Mouse (Mus musculus) kidney, embryonic 16.5 days (tissue): ENCODE results near the gene Itpr2. TPM values are rescaled to one million over a fixed set of nuclear protein-coding genes. Genes with fewer than 3 reads are reported as not detected.

Experiments used
- ATAC-seq: fragments of 200-750 bp; cut with Nextera tagmentation; 2 replicates; pipeline ENCODE4 v1.8.0; 2017; ENCODE audit warnings: moderate TSS enrichment; ENCODE audit not compliant: low FRiP score, low TSS enrichment
- H3K27ac ChIP-seq: fragments of 300-500 bp; sonication (generic); 2 replicates; pipeline ENCODE4 v1.5.1; 2014; ENCODE audit warnings: low read length
- H3K27me3 ChIP-seq: fragments of 300-500 bp; sonication (generic); 2 replicates; pipeline ENCODE4 v1.6.1; 2014; ENCODE audit warnings: low read length, control low read depth, mixed read lengths; ENCODE audit not compliant: insufficient read depth
- H3K36me3 ChIP-seq: fragments of 300-500 bp; sonication (generic); 2 replicates; pipeline ENCODE4 v1.6.1; 2014; ENCODE audit warnings: low read length, control low read depth, mixed read lengths; ENCODE audit not compliant: insufficient read depth
- H3K4me1 ChIP-seq: fragments of 300-500 bp; sonication (generic); 2 replicates; pipeline ENCODE4 v1.6.1; 2014; ENCODE audit warnings: low read length, control low read depth, mixed read lengths; ENCODE audit not compliant: insufficient read depth
- H3K4me2 ChIP-seq: fragments of 300-500 bp; sonication (generic); replicated peaks from 2 replicates; pipeline ENCODE4 v1.6.1; 2014; ENCODE audit warnings: low read depth, low read length
- H3K4me3 ChIP-seq: fragments of 300-500 bp; sonication (generic); 2 replicates; pipeline ENCODE4 v1.5.1; 2014; ENCODE audit warnings: mild to moderate bottlenecking, low read length
- H3K9ac ChIP-seq: fragments of 300-500 bp; sonication (generic); replicated peaks from 2 replicates; pipeline ENCODE4 v1.6.1; 2014; ENCODE audit warnings: low read length
- H3K9me3 ChIP-seq: fragments of 300-500 bp; sonication (generic); 2 replicates; pipeline ENCODE4 v1.6.1; 2016; ENCODE audit warnings: low read length, control low read depth
- WGBS: fragments of 180-500 bp; shearing (Covaris S2); extraction: QIAGEN DNeasy Blood & Tissue Kit; methylation state at CpG from one replicate; pipeline ENCODE4 v1.1.7; 2014; 5-methylcytosine and 5-hydroxymethylcytosine counted together
- polyA plus RNA-seq: library from polyadenylated mRNA; unstranded; fragments of >200 nt; fragmentation: Nextera tagmentation; extraction: Ambion mirVana; gene quantifications from 2 replicates; pipeline ENCODE4 v1.2.1, GENCODE M21; 2015

The Itpr2 gene
- polyA plus RNA-seq, 1 experiment from 2014 or later: 14.0 TPM

- H3K27ac ChIP-seq: no peak overlapping the region
- ATAC-seq: no peak
- 86% methylated on average over 1 of the region's 1 CpGs for WGBS
These were observed 305.3 kb downstream of the Itpr2 start for GRCm38 (mm10) chr6:146196701-146197100.

GRCm38 (mm10) chr6:146195854-146196457 lies 306.1 kb downstream of the Itpr2 start:
- no peak for ATAC-seq
- H3K9ac ChIP-seq: no peak overlapping the region
- H3K4me2 ChIP-seq: no peak overlapping the region
- no peak overlapping the region for H3K27ac ChIP-seq
- no peaks in the 10 kb centered on the region for H3K27me3 ChIP-seq
- H3K4me1 ChIP-seq: no peaks in the 10 kb centered on the region
- peaks cover 7% of the 10 kb centered on the region; the same call in 1 of the 2 replicates for H3K9me3 ChIP-seq
- no peak overlapping the region for H3K4me3 ChIP-seq
- 89% methylated on average over 7 of the region's 7 CpGs for WGBS
- no peaks in the 10 kb centered on the region for H3K36me3 ChIP-seq

More at GRCm38 (mm10) chr6:146196701-146197100, 305.3 kb downstream of the Itpr2 start:
- no peaks in the 10 kb centered on the region for H3K36me3 ChIP-seq
- H3K9ac ChIP-seq: no peak overlapping the region
- H3K9me3 ChIP-seq: peaks cover 7% of the 10 kb centered on the region; the same call in 1 of the 2 replicates
- H3K4me2 ChIP-seq: no peak overlapping the region
- no peaks in the 10 kb centered on the region for H3K4me1 ChIP-seq
- H3K4me3 ChIP-seq: no peak overlapping the region
- H3K27me3 ChIP-seq: no peaks in the 10 kb centered on the region

GRCm38 (mm10) chr6:146191931-146192330 lies 310.1 kb downstream of the Itpr2 start:
- Histone ChIP-seq H3K9ac (no peak overlapping the region), H3K4me3 (no peak overlapping the region), H3K27me3 (peaks cover 2% of the 10 kb centered on the region; the same call in 1 of the 2 replicates), H3K4me1 (peaks cover 10% of the 10 kb centered on the region), H3K4me2 (no peak overlapping the region), H3K9me3 (peaks cover 7% of the 10 kb centered on the region; the same call in 1 of the 2 replicates), H3K36me3 (no peaks in the 10 kb centered on the region), H3K27ac (no peak overlapping the region)
- ATAC-seq: no peak
- 89% methylated on average over 5 of the region's 5 CpGs for WGBS

GRCm38 (mm10) chr6:146190006-146190405 lies 312.0 kb downstream of the Itpr2 start:
- H3K27ac ChIP-seq: no peak overlapping the region
- ATAC-seq: peak; percentile 77; the same call in 1 of the 2 replicates

GRCm38 (mm10) chr6:146185532-146185931 lies 316.5 kb downstream of the Itpr2 start:
- no peak overlapping the region for H3K9ac ChIP-seq
- H3K27me3 ChIP-seq: peaks cover 2% of the 10 kb centered on the region; the same call in 1 of the 2 replicates
- no peak overlapping the region for H3K4me2 ChIP-seq
- WGBS: 88% methylated on average over 2 of the region's 2 CpGs
- ATAC-seq: no peak
- no peak overlapping the region for H3K4me3 ChIP-seq
- H3K27ac ChIP-seq: no peak overlapping the region
- peaks cover 10% of the 10 kb centered on the region for H3K4me1 ChIP-seq
- no peaks in the 10 kb centered on the region for H3K36me3 ChIP-seq
- no peaks in the 10 kb centered on the region for H3K9me3 ChIP-seq

More at GRCm38 (mm10) chr6:146190006-146190405, 312.0 kb downstream of the Itpr2 start:
- Histone ChIP-seq H3K9ac (no peak overlapping the region), H3K4me1 (peaks cover 10% of the 10 kb centered on the region), H3K27me3 (peaks cover 2% of the 10 kb centered on the region; the same call in 1 of the 2 replicates), H3K9me3 (peaks cover 7% of the 10 kb centered on the region; the same call in 1 of the 2 replicates), H3K36me3 (no peaks in the 10 kb centered on the region), H3K4me3 (no peak overlapping the region), H3K4me2 (peak overlapping the region; percentile 21)
- WGBS: 16% methylated on average over 8 of the region's 8 CpGs

- ATAC-seq: no peak
- H3K4me2 ChIP-seq: no peak overlapping the region
These were observed 317.3 kb downstream of the Itpr2 start for GRCm38 (mm10) chr6:146184771-146185170.

GRCm38 (mm10) chr6:146174644-146175250 lies 327.3 kb downstream of the Itpr2 start:
- Histone ChIP-seq H3K27ac (no peak overlapping the region), H3K9ac (no peak overlapping the region), H3K27me3 (no peaks in the 10 kb centered on the region), H3K4me3 (no peak overlapping the region), H3K36me3 (peaks cover 6% of the 10 kb centered on the region; the same call in 1 of the 2 replicates), H3K9me3 (no peaks in the 10 kb centered on the region; the same call in 1 of the 2 replicates), H3K4me2 (no peak overlapping the region), H3K4me1 (no peaks in the 10 kb centered on the region)
- WGBS: 93% methylated on average over 4 of the region's 4 CpGs
- ATAC-seq: no peak

More at GRCm38 (mm10) chr6:146184771-146185170, 317.3 kb downstream of the Itpr2 start:
- no peak overlapping the region for H3K4me3 ChIP-seq
- H3K27ac ChIP-seq: no peak overlapping the region
- peaks cover 2% of the 10 kb centered on the region; the same call in 1 of the 2 replicates for H3K27me3 ChIP-seq
- H3K9me3 ChIP-seq: no peaks in the 10 kb centered on the region
- no peak overlapping the region for H3K9ac ChIP-seq
- WGBS: 84% methylated on average over 9 of the region's 9 CpGs
- no peaks in the 10 kb centered on the region for H3K36me3 ChIP-seq
- H3K4me1 ChIP-seq: peaks cover 5% of the 10 kb centered on the region

- Histone ChIP-seq H3K27me3 (no peaks in the 10 kb centered on the region), H3K4me3 (no peak overlapping the region), H3K27ac (no peak overlapping the region), H3K9ac (no peak overlapping the region), H3K36me3 (peaks cover 6% of the 10 kb centered on the region; the same call in 1 of the 2 replicates), H3K4me1 (0 out of 2 replicates have a peak, but pooled peaks cover 5% of the 10 kb centered on the region), H3K9me3 (no peaks in the 10 kb centered on the region; the same call in 1 of the 2 replicates), H3K4me2 (no peak overlapping the region)
- 68% methylated on average over 14 of the region's 14 CpGs for WGBS
- peak; percentile 78; the same call in 1 of the 2 replicates for ATAC-seq
These were observed 331.4 kb downstream of the Itpr2 start for GRCm38 (mm10) chr6:146170603-146171051.

- H3K36me3 ChIP-seq: peaks cover 6% of the 10 kb centered on the region; the same call in 1 of the 2 replicates
- H3K4me3 ChIP-seq: no peak overlapping the region
- ATAC-seq: 0 out of 2 replicates have a peak, but pooled peaks have one; percentile 73
- no peaks in the 10 kb centered on the region for H3K27me3 ChIP-seq
- no peaks in the 10 kb centered on the region; the same call in 1 of the 2 replicates for H3K9me3 ChIP-seq
- WGBS: 47% methylated on average over 5 of the region's 5 CpGs
- H3K9ac ChIP-seq: no peak overlapping the region
- H3K4me2 ChIP-seq: no peak overlapping the region
- 0 out of 2 replicates have a peak, but pooled peaks cover 5% of the 10 kb centered on the region for H3K4me1 ChIP-seq
- no peak overlapping the region for H3K27ac ChIP-seq
These were observed 334.8 kb downstream of the Itpr2 start for GRCm38 (mm10) chr6:146167207-146167606.
